Mouse (Mus musculus) yolk sac, embryonic 10.5 days (tissue): ENCODE measurements around the gene Glis2.
A peak's percentile ranks its signal among the peaks of the same experiment; 100 is the strongest.

Experiments
- DNase-seq: peaks from one replicate; pipeline ENCODE4 v3.0.0-alpha.2; 2017; ENCODE audit warnings: low spot score

Glis2 gene

GRCm38 (mm10) chr16:4593971-4594813 lies at the start of gene Glis2:
TSS of gene Glis2 (plus strand) at chr16:4594713.
- DNase-seq, result peak; percentile 97

GRCm38 (mm10) chr16:4544845-4545244 lies 49.7 kb upstream of the Glis2 start:
- DNase-seq, result no peak

- no peak for DNase-seq
Measured at GRCm38 (mm10) chr16:4546838-4547237, 47.7 kb upstream of the Glis2 start.

GRCm38 (mm10) chr16:4547611-4548010 lies 46.9 kb upstream of the Glis2 start:
- no peak for DNase-seq

GRCm38 (mm10) chr16:4548953-4549688 lies 45.4 kb upstream of the Glis2 start:
- DNase-seq, result no peak

- DNase-seq, result peak; percentile 48
Measured at GRCm38 (mm10) chr16:4551056-4551455, 43.5 kb upstream of the Glis2 start.

GRCm38 (mm10) chr16:4551885-4552284 lies 42.6 kb upstream of the Glis2 start:
- DNase-seq, result no peak

- DNase-seq, result peak; percentile 70
Measured at GRCm38 (mm10) chr16:4552829-4553550, 41.5 kb upstream of the Glis2 start.

GRCm38 (mm10) chr16:4555555-4555954 lies 39.0 kb upstream of the Glis2 start:
- DNase-seq, result no peak

- DNase-seq, result peak; percentile 78
Measured at GRCm38 (mm10) chr16:4557085-4557484, 37.4 kb upstream of the Glis2 start.

GRCm38 (mm10) chr16:4557949-4558348 lies 36.6 kb upstream of the Glis2 start:
- DNase-seq, result peak; percentile 57

- DNase-seq, result peak; percentile 95
Measured at GRCm38 (mm10) chr16:4558384-4558979, 36.0 kb upstream of the Glis2 start.

- DNase-seq, result peak; percentile 84
Measured at GRCm38 (mm10) chr16:4558980-4559631, 35.4 kb upstream of the Glis2 start.

GRCm38 (mm10) chr16:4559715-4560144 lies 34.8 kb upstream of the Glis2 start, which contains the start of gene Tfap4:
TSS of gene Tfap4 (minus strand) at chr16:4559854.
- DNase-seq, result peak; percentile 96

GRCm38 (mm10) chr16:4560145-4560952 lies 34.2 kb upstream of the Glis2 start:
- DNase-seq, result peak; percentile 60

- peak; percentile 72 for DNase-seq
Measured at GRCm38 (mm10) chr16:4567912-4568311, 26.6 kb upstream of the Glis2 start.

- no peak for DNase-seq
Measured at GRCm38 (mm10) chr16:4570737-4571136, 23.8 kb upstream of the Glis2 start.

GRCm38 (mm10) chr16:4576038-4576437 lies 18.5 kb upstream of the Glis2 start:
- DNase-seq, result no peak

- DNase-seq, result no peak
Measured at GRCm38 (mm10) chr16:4576873-4577272, 17.6 kb upstream of the Glis2 start.

GRCm38 (mm10) chr16:4578630-4579029 lies 15.9 kb upstream of the Glis2 start:
- no peak for DNase-seq
